20 mouse cellular contexts compared by ENCODE assay signal in genomic region chr2:144233534-144233933, GRCm38 (mm10).
"Had no signal": no experiment of that assay in that cellular context is flagged by ENCODE, and none has a peak within 500 bp of the region (broad histone marks: within the 10 kb centered on the region; RNA-seq: fewer than 3 reads in every experiment).

No protein-coding gene starts in this region.

- DNase-seq: kidney, adult 2 months; kidney, postnatal 25 days; layer of hippocampus, adult 9-11 months; liver; liver, embryonic 13.5 days; lung, postnatal 10 days; right cerebral cortex, adult 18-20 months; right cerebral cortex, postnatal 25 days; thymus, adult 18-20 months; thymus, postnatal 36 days had no signal

- H3K9me3 ChIP-seq: limb, embryonic 10.5 days; limb, embryonic 13.5 days; lung, embryonic 15.5 days; midbrain, embryonic 13.5 days had no signal

- H3K4me2 ChIP-seq: limb, embryonic 13.5 days; liver, embryonic 13.5 days; lung, embryonic 15.5 days; midbrain, embryonic 13.5 days had no signal

- H3K9ac ChIP-seq: limb, embryonic 13.5 days; liver, embryonic 13.5 days; lung, embryonic 15.5 days; midbrain, embryonic 13.5 days had no signal

- ATAC-seq: hindbrain, postnatal 0 days; inflammation-experienced regulatory T-cells, adult 6 months; intestine, embryonic 16.5 days; midbrain, embryonic 13.5 days had no signal

- H3K4me1 ChIP-seq: lung, embryonic 15.5 days; midbrain, embryonic 13.5 days had no signal

- H3K27me3 ChIP-seq: limb, embryonic 13.5 days; liver, embryonic 13.5 days; lung, embryonic 15.5 days; midbrain, embryonic 13.5 days had no signal

- H3K27ac ChIP-seq: hindbrain, postnatal 0 days; kidney, postnatal 0 days; layer of hippocampus, adult 2 months; limb, embryonic 10.5 days; limb, embryonic 13.5 days; liver, embryonic 13.5 days; lung, embryonic 15.5 days; macrophage; midbrain, embryonic 13.5 days had no signal

- H3K36me3 ChIP-seq: limb, embryonic 10.5 days; limb, embryonic 13.5 days; liver, embryonic 13.5 days; lung, embryonic 15.5 days; midbrain, embryonic 13.5 days had no signal

- H3K4me3 ChIP-seq: layer of hippocampus, adult 2 months; limb, embryonic 10.5 days; limb, embryonic 13.5 days; liver, embryonic 13.5 days; lung, embryonic 15.5 days; midbrain, embryonic 13.5 days had no signal
